Mouse (Mus musculus) large intestine, adult 2 months (tissue): ENCODE results near the gene Ccdc137. TPM values are rescaled to one million over a fixed set of nuclear protein-coding genes. Genes with fewer than 3 reads are reported as not detected.
A peak's percentile ranks its signal among the peaks of the same experiment; 100 is the strongest.

ENCODE experiments used
- DNase-seq: peaks from one replicate; pipeline ENCODE4 v3.0.0-alpha.2; 2012; ENCODE audit warnings: low read depth, low spot score
- whole genome bisulfite sequencing: fragments of 180-500 bp; shearing (Covaris S2); methylation state at CpG from one replicate; pipeline ENCODE4 v1.1.7; 2018; 5-methylcytosine and 5-hydroxymethylcytosine counted together
- polyA plus RNA-seq: library from polyadenylated mRNA; depleted of rRNA; stranded (reverse); fragments of >200 nt; gene quantifications from 2 replicates; pipeline ENCODE4 v1.2.3, GENCODE M21; 2012

The Ccdc137 gene
- polyA plus RNA-seq, 1 experiment: 12.3 TPM

- DNase-seq: no peak
- WGBS: 11% methylated on average over 14 of the region's 14 CpGs
Measured at GRCm38 (mm10) chr11:120457370-120457769, 545 bp upstream of the Ccdc137 start.

DNA sequence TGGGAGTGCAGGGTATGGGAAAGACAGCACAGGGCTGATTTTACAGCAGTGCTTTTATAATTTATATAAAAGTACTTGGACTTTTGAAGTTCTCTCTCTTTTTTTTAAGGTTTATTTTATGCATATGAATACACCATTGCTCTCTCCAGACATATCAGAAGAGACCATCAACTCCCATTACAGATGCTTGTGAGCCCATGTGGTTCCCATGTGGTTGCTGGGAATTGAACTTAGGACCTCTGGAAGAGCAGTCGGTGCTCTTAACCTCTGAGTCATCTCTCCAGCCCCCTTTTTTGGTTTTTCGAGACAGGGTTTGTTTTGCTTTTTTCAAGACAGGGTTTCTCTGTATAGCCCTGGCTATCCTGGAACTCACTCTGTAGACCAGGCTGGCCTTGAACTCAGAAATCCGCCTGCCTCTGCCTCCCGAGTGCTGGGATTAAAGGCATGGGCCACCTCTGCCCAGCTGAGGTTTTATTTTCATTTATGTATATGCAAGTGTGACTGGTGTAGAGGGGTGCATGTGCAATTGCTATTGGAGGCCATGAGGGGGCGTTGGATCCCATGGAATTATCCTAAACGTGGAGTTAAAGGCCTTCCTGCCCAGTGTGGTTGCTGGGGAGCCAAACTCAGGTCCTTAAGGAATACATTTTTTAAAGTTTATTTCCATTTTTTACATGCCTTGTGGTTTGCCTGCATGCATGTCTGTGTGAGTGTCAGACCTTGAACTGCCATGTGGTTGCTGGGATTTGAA lies 1.1 kb downstream of the Ccdc137 start:
- DNase-seq: no peak
- WGBS: 45% methylated on average over 6 of the region's 6 CpGs

DNA sequence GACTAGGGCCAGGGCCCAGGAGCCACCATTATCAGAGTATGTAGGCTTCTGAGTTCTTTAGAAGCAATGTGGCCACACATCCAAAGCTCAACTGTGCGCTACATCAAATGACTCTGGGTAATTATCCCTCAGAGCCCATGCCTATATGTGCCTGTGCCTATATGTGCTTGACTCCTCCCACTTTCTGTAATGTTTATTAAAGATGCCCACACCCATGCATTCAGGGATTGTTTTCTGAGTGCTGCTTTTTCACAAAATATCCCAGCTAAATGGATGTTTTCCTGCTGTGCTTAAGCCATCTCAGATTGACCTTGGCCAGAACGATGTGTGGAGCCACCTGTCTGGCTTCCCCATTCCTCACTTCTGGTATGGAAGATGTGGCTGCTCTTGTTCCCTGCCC lies 5.6 kb downstream of the Ccdc137 start:
- 86% methylated on average over 2 of the region's 2 CpGs for WGBS
- DNase-seq: no peak

DNA sequence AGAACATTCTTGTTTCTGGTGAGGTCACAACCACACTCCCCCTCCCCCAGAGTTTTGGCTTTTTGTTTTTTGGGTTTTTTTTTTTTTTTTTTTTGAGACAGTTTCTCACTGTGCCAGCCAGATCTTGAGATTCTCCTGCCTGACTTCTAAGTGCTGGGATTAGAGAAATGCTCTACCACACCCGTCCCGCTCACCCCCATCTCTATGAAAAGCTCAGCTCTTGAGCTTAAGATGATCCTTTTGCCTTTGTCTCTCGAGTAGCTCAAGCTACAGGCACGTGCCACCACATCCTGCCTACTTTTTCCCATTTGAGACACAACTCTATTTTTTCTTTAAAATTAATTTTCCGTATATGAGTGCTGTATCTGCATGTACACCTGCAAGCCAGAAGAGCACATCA lies 6.5 kb downstream of the Ccdc137 start:
- DNase-seq: no peak
- 87% methylated on average over 5 of the region's 5 CpGs for WGBS

DNA sequence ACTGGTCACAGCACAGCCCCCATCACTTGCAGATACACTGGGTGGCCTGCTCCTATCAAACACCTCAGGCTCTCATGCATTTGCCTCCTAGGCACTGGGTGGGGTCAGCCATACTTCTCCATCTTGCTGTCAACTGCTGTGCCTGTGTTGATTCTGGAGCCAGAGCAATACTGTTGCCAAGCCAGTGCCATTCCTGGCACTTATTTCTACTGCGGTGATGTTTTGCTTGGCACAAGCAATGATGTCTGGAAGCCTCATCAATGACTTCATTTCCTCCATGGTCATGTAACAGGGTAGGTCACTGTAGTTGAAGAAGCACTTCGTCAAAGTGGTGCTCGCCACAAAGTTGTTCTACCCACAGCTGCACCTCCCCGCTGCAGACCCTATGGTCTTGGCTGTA lies 7.6 kb downstream of the Ccdc137 start:
- DNase-seq: no peak
- 81% methylated on average over 4 of the region's 4 CpGs for WGBS

GRCm38 (mm10) chr11:120467051-120467735 lies 9.3 kb downstream of the Ccdc137 start, which contains the start of gene Arl16:
TSS of gene Arl16 (minus strand) at chr11:120467607.
- peak; percentile 97 for DNase-seq
- WGBS: under 1% methylated on average over 54 of the region's 54 CpGs

DNA sequence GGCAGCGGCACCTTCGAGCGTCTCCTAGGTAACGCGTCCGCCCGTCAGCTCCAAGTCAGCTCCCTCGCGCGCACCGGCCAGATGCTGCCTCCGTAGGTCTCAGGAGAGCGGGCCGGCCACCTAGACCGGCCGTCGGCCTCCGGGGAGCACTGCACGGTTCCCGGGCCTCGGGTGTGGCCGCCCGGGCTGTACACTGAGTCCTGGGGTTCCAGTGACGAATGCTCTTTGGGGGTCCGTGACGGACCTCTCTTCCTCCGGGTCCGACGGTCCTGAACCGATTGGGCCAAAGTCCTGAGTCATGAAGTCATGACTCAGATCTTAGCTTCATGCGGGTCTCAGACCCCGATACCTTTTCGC lies 9.8 kb downstream of the Ccdc137 start:
- no peak for DNase-seq
- WGBS: under 1% methylated on average over 33 of the region's 33 CpGs

DNA sequence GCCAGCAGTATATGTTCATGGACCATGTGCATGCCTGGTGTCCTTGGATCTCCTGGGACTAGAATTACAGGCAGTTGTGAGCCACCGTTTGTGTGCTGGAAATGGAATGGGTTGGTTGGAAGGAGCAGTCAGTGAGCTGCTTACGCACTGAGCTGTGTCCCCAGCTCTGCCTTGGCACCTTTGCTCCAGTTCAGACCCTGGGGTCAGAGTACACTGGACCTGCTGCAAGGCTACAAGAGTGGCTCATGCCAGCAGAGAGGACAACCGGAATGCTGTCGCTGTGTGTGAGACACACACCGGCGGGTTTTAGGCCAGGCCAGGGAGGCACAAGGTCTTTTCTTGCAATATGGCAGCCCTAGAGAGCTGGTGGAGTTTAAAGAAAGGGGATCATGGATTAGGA lies 14.1 kb downstream of the Ccdc137 start:
- WGBS: 92% methylated on average over 6 of the region's 6 CpGs
- DNase-seq: no peak

DNA sequence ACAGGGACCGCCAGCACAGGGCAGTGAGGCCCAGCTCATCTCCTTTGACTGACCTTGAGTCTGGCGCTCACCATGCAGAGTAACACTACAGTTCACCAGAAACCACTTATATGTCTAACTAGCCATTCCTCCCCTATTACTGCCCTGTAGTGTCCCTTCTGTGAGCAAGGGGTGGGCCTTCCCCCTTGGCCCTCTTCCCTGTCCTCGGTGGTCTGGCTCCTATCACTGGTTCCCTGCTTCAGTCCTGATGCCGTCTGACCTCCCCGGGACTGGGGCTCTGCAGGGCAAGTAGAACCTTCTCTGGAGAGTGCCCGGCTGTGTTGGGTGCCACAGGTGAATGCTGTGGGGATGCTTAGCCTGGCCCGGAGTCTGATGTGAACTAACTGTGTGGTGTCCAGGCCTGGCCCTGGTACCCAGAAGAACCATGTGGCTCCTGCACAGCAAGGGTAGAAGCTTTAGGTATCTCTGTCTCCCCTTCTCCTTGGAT lies 25.6 kb downstream of the Ccdc137 start:
- DNase-seq: no peak
- WGBS: 81% methylated on average over 7 of the region's 7 CpGs

DNA sequence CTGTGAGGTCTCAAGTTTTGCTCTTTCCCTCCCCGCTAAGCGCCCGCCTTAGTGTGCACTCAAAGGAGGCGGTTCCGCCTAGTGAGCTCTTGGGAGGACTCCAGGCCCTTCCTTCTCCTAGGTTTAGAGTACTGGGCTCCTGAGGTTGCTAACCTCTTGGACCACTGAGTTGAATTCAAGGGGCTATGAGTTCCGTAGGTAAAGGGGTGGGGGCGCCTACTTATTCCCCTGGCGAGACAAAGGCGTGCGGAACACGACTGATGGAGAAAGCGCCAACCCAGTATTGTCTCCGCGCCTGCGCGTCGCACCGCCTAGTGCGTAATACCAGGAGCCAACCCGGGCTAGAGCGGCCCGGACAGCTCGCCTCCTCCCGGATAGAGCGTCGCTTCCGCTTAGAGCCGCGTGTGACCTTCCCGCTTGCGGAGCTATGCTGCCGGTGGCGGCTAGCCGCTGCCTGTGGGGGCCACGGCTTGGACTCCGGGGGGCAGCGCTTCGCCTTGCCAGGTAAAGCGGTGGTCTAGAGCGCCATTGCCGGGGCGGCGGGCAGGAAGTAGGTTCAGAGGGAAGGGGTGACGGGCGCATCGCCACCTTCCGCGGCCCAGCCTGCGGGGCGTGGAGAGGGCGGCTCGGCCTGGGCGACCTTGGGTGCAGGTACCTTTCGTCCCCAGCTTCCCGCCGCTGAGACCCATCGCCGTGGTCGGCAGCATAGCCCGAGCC lies 26.5 kb downstream of the Ccdc137 start, which contains the start of gene Mrpl12:
TSS of gene Mrpl12 (plus strand) at position 349 of the 717 bp plus-strand sequence.
- DNase-seq: peak; percentile 82
- under 1% methylated on average over 60 of the region's 60 CpGs for WGBS

- no peak for DNase-seq
- WGBS: 5% methylated on average over 10 of the region's 10 CpGs
Measured at GRCm38 (mm10) chr11:120485251-120485650, 27.3 kb downstream of the Ccdc137 start.

- no peak for DNase-seq
- 39% methylated on average over 4 of the region's 4 CpGs for WGBS
Measured at GRCm38 (mm10) chr11:120488516-120488915, 30.6 kb downstream of the Ccdc137 start.

DNA sequence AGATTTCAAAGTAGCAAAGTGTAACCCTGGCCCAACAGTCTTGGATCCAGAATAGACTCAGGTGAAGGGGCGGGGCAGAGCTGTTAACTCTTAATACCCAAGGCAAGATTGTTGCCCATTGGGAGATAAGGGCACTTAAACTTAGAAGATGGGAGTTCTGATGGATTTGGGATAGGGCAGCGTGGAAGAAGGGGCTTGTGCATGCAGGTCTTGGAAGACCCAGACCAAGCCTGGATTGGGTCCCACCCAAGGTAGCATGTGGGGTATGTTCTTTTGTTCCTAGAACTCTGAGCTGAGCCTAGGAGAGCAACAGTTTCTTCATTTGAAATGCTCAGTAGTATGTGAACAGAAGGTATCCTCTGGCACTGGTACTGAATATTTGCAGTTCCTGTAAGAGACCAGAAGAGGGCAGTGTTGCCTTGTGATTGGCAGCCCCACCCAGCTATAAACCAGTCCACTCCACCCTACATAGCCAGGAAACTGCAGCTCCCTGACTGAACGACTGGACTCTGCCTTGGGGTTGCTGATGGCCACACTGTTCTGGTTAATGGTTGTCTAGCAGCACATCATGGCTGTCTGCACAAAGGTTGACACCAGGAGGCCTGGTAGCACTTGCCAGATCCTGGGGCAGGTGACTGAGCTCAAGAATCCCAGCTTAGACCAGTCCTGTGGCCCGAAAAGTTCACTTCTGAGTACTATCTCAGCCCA lies 31.3 kb downstream of the Ccdc137 start:
- WGBS: 36% methylated on average over 4 of the region's 4 CpGs
- peak; percentile 94 for DNase-seq

DNA sequence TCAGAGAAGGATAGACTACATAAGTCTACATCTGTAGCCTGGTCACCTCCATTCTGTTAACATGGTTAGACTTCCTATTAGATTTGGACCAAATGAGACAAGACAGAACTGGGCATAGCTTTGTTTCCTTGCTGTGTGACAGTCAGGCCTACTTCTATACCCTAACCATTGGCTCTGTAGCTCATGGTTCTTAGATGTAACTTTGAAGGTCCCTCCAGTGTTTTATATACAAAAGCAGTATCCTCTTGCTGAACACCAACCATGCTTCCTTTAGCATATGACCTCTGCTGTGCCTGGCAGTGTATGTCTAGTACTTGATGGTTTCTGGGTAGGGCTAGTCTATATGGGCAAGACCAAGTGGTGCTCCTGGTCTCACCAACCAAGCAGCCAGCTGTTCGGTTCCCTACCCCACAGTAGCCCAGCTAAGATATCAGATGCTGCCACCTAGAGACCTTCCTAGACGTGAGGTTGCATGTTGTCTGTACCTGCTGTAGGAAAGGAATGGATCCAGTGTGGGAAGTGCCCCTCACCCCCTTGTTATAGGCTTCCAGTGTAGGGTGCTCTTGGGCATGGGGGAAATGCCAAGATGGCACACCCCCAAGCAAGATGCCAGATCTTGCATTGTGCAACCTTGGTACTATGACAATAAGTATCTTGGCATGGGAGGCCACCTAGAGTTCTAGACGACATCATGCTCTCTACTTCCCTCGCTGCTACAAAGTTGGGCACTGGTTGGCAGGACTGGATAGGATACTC lies 32.6 kb downstream of the Ccdc137 start:
- WGBS: 22% methylated on average over 4 of the region's 4 CpGs
- no peak for DNase-seq

DNA sequence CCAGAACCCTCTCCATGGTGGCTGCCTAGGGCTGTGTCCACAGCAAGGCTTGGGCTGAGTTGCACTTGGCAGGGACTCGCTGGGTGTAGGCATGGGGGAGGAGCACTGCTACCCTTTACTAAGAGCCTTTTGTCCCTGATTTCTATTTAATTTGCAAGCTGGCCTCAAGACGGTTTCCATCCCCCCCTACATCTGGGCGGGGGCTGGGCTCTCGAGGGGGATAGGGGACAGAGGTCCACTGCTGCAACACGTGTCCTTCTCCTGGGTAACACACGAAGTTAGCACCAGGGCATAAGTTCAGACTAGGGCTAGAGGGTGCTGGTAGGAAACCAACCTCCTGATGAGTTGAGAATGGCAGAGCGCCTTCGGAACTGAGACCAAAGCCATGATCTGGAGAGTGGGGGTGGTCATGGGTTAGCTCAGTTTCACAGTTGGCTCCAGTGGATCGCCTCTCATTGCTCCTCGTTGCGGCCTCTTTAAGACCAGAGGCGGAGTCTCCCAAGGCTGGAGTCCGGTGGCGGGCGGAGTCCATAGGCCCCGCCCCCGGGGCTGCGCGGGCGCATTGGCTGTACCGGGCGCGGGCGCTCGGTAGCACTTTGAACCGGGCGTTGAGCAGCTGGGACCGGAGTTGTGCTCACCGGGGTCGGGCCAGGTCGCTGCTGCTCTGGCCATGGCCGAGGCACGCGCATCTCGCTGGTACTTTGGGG lies 33.6 kb downstream of the Ccdc137 start, which contains the start of gene Slc25a10:
TSS of gene Slc25a10 (plus strand) at position 524 of the 707 bp plus-strand sequence.
- WGBS: under 1% methylated on average over 35 of the region's 35 CpGs
- DNase-seq: no peak

DNA sequence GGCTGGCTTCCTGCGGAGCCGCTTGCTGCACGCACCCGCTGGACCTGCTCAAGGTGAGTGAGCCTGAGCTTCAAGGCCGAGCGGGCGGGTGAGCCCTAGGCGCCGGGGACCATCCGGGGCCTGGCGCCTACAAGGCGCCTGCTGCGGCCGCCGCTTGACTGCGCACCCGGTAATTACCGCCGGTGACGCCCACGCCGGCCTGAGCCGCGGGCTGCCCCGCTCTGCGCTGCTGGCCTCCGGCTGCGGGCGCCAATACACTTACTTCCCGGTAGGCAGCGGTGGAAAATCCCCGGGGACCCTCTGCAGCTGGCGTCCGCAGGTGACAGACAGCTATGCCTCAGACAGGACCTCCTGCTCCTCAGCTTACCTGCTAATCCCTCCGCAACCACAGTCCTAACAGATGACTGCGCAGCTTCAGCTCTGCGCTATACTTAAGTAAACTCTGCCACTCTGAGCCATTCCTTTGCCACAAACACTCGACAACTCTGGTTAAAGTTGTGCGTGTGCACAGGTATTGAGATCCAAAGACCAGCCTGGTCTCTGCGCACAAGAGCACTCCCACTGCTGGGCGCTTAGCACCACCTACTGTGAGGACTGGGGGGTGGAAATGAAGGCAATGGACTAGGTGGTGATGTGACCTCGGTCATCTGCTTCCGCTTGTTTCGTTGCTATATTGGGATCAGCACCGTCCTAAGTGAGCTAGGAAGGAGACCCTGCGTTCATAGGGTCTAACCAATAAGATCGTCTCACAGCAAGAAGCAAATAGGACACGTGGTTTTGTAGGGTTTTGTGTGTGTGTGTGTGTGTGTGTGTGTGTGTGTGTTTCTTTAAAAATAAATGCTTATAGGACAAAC lies 34.3 kb downstream of the Ccdc137 start:
- DNase-seq: no peak
- WGBS: under 1% methylated on average over 48 of the region's 48 CpGs

- WGBS: 13% methylated on average over 3 of the region's 3 CpGs
- DNase-seq: no peak
Measured at GRCm38 (mm10) chr11:120492878-120493203, 34.9 kb downstream of the Ccdc137 start.

GRCm38 (mm10) chr11:120493351-120493750 lies 35.4 kb downstream of the Ccdc137 start:
- DNase-seq: no peak
- 30% methylated on average over 3 of the region's 3 CpGs for WGBS
